Mouse (Mus musculus): ENCODE data around the gene 1810009A15Rik. TPM values are rescaled to one million over a fixed set of nuclear protein-coding genes. Genes with fewer than 3 reads are reported as not detected.

The 1810009A15Rik gene
- polyA plus RNA-seq, 1 experiment from 2014 or later: 75.6 TPM

- 93% methylated on average over 2 of the region's 2 CpGs for WGBS
- no peak overlapping the region for H3K9ac ChIP-seq (ENCODE audit: low read length)
- H3K4me2 ChIP-seq (ENCODE audit: low read depth, low read length): no peak overlapping the region
- H3K27me3 ChIP-seq (ENCODE audit: control insufficient read depth, insufficient read depth, low read length): no peaks in the 10 kb centered on the region
- H3K9me3 ChIP-seq (replicated peaks; ENCODE audit: control insufficient read depth, low read length): no peaks in the 10 kb centered on the region
- no peak overlapping the region for H3K4me3 ChIP-seq (replicated peaks; ENCODE audit: low read length)
- no peak for ATAC-seq (ENCODE audit: insufficient read depth, low FRiP score)
- no peaks in the 10 kb centered on the region for H3K36me3 ChIP-seq (ENCODE audit: control insufficient read depth, insufficient read depth, low read length)
- no peak overlapping the region for H3K27ac ChIP-seq (ENCODE audit: low read length)
- H3K4me1 ChIP-seq (ENCODE audit: control insufficient read depth, insufficient read depth, low read length): peaks cover 16% of the 10 kb centered on the region
Measured at GRCm38 (mm10) chr19:8926766-8927165, 38.1 kb downstream of the 1810009A15Rik start.

GRCm38 (mm10) chr19:8927891-8928525 lies 39.4 kb downstream of the 1810009A15Rik start:
- ATAC-seq (ENCODE audit: insufficient read depth, low FRiP score): no peak
- 80% methylated on average over 12 of the region's 12 CpGs for WGBS
- Histone ChIP-seq H3K4me3 (replicated peaks; ENCODE audit: low read length) (no peak overlapping the region), H3K27me3 (ENCODE audit: control insufficient read depth, insufficient read depth, low read length) (no peaks in the 10 kb centered on the region), H3K9me3 (replicated peaks; ENCODE audit: control insufficient read depth, low read length) (no peaks in the 10 kb centered on the region), H3K4me2 (ENCODE audit: low read depth, low read length) (no peak overlapping the region), H3K36me3 (ENCODE audit: control insufficient read depth, insufficient read depth, low read length) (no peaks in the 10 kb centered on the region), H3K4me1 (ENCODE audit: control insufficient read depth, insufficient read depth, low read length) (peaks cover 15% of the 10 kb centered on the region), H3K9ac (ENCODE audit: low read length) (no peak overlapping the region), H3K27ac (ENCODE audit: low read length) (no peak overlapping the region)

- Histone ChIP-seq H3K27me3 (ENCODE audit: control insufficient read depth, insufficient read depth, low read length) (no peaks in the 10 kb centered on the region), H3K9me3 (replicated peaks; ENCODE audit: control insufficient read depth, low read length) (no peaks in the 10 kb centered on the region), H3K9ac (ENCODE audit: low read length) (peak overlapping the region; percentile 84), H3K27ac (ENCODE audit: low read length) (peak overlapping the region; percentile 88; the same call in 1 of the 2 replicates), H3K36me3 (ENCODE audit: control insufficient read depth, insufficient read depth, low read length) (peaks cover 5% of the 10 kb centered on the region), H3K4me1 (ENCODE audit: control insufficient read depth, insufficient read depth, low read length) (peaks cover 15% of the 10 kb centered on the region), H3K4me3 (replicated peaks; ENCODE audit: low read length) (peak overlapping the region; percentile 77), H3K4me2 (ENCODE audit: low read depth, low read length) (peak overlapping the region; percentile 74)
- ATAC-seq (ENCODE audit: insufficient read depth, low FRiP score): peak; percentile 3; the same call in 1 of the 2 replicates
- 24% methylated on average over 16 of the region's 16 CpGs for WGBS
Measured at GRCm38 (mm10) chr19:8928689-8929223, 40.1 kb downstream of the 1810009A15Rik start.

GRCm38 (mm10) chr19:8929224-8930088 lies 40.8 kb downstream of the 1810009A15Rik start, which contains the start of the genes Rom1 and Eml3:
Gene Rom1 (minus strand): TSS chr19:8929356.
Gene Eml3 (plus strand): TSS chr19:8929552.
- H3K36me3 ChIP-seq (ENCODE audit: control insufficient read depth, insufficient read depth, low read length): peaks cover 9% of the 10 kb centered on the region

GRCm38 (mm10) chr19:8930117-8930516 lies 41.5 kb downstream of the 1810009A15Rik start:
- Histone ChIP-seq H3K9me3 (replicated peaks; ENCODE audit: control insufficient read depth, low read length) (no peaks in the 10 kb centered on the region), H3K4me1 (ENCODE audit: control insufficient read depth, insufficient read depth, low read length) (peaks cover 15% of the 10 kb centered on the region), H3K4me3 (replicated peaks; ENCODE audit: low read length) (peak overlapping the region; percentile 77), H3K4me2 (ENCODE audit: low read depth, low read length) (peak overlapping the region; percentile 74), H3K27me3 (ENCODE audit: control insufficient read depth, insufficient read depth, low read length) (no peaks in the 10 kb centered on the region), H3K36me3 (ENCODE audit: control insufficient read depth, insufficient read depth, low read length) (peaks cover 9% of the 10 kb centered on the region), H3K27ac (ENCODE audit: low read length) (peak overlapping the region; percentile 88), H3K9ac (ENCODE audit: low read length) (peak overlapping the region; percentile 84)
- WGBS: 4% methylated on average over 11 of the region's 11 CpGs
- ATAC-seq (ENCODE audit: insufficient read depth, low FRiP score): no peak

More at GRCm38 (mm10) chr19:8929224-8930088, 40.8 kb downstream of the 1810009A15Rik start, which contains the start of the genes Rom1 and Eml3:
- Histone ChIP-seq H3K9me3 (replicated peaks; ENCODE audit: control insufficient read depth, low read length) (no peaks in the 10 kb centered on the region), H3K4me3 (replicated peaks; ENCODE audit: low read length) (peak within 1 kb of the TSS; percentile 77), H3K4me1 (ENCODE audit: control insufficient read depth, insufficient read depth, low read length) (peaks cover 15% of the 10 kb centered on the region), H3K27me3 (ENCODE audit: control insufficient read depth, insufficient read depth, low read length) (no peaks in the 10 kb centered on the region), H3K4me2 (ENCODE audit: low read depth, low read length) (peak within 1 kb of the TSS; percentile 74), H3K27ac (ENCODE audit: low read length) (peak within 1 kb of the TSS; percentile 88), H3K9ac (ENCODE audit: low read length) (peak within 1 kb of the TSS; percentile 84)
- under 1% methylated on average over 66 of the region's 74 CpGs for WGBS
- ATAC-seq (ENCODE audit: insufficient read depth, low FRiP score): peak; percentile 81

- Histone ChIP-seq H3K9ac (ENCODE audit: low read length) (peak overlapping the region; percentile 84), H3K9me3 (replicated peaks; ENCODE audit: control insufficient read depth, low read length) (no peaks in the 10 kb centered on the region), H3K36me3 (ENCODE audit: control insufficient read depth, insufficient read depth, low read length) (peaks cover 9% of the 10 kb centered on the region), H3K27ac (ENCODE audit: low read length) (peak overlapping the region; percentile 44), H3K4me3 (replicated peaks; ENCODE audit: low read length) (peak overlapping the region; percentile 77), H3K4me1 (ENCODE audit: control insufficient read depth, insufficient read depth, low read length) (peaks cover 15% of the 10 kb centered on the region), H3K27me3 (ENCODE audit: control insufficient read depth, insufficient read depth, low read length) (no peaks in the 10 kb centered on the region), H3K4me2 (ENCODE audit: low read depth, low read length) (peak overlapping the region; percentile 74)
- no peak for ATAC-seq (ENCODE audit: insufficient read depth, low FRiP score)
- 89% methylated on average over 7 of the region's 7 CpGs for WGBS
Measured at GRCm38 (mm10) chr19:8930771-8931170, 42.1 kb downstream of the 1810009A15Rik start.

GRCm38 (mm10) chr19:8936736-8937135 lies 48.1 kb downstream of the 1810009A15Rik start:
- ATAC-seq (ENCODE audit: insufficient read depth, low FRiP score): no peak
- H3K4me3 ChIP-seq (replicated peaks; ENCODE audit: low read length): no peak overlapping the region
- no peaks in the 10 kb centered on the region for H3K27me3 ChIP-seq (ENCODE audit: control insufficient read depth, insufficient read depth, low read length)
- no peak overlapping the region for H3K9ac ChIP-seq (ENCODE audit: low read length)
- H3K4me2 ChIP-seq (ENCODE audit: low read depth, low read length): no peak overlapping the region
- WGBS: 84% methylated on average over 2 of the region's 2 CpGs
- H3K9me3 ChIP-seq (replicated peaks; ENCODE audit: control insufficient read depth, low read length): no peaks in the 10 kb centered on the region
- peaks cover 8% of the 10 kb centered on the region for H3K4me1 ChIP-seq (ENCODE audit: control insufficient read depth, insufficient read depth, low read length)
- H3K36me3 ChIP-seq (ENCODE audit: control insufficient read depth, insufficient read depth, low read length): peaks cover 9% of the 10 kb centered on the region
- H3K27ac ChIP-seq (ENCODE audit: low read length): no peak overlapping the region
